Mouse (Mus musculus): Measurements from ENCODE around the gene Pcmt1.

DNA sequence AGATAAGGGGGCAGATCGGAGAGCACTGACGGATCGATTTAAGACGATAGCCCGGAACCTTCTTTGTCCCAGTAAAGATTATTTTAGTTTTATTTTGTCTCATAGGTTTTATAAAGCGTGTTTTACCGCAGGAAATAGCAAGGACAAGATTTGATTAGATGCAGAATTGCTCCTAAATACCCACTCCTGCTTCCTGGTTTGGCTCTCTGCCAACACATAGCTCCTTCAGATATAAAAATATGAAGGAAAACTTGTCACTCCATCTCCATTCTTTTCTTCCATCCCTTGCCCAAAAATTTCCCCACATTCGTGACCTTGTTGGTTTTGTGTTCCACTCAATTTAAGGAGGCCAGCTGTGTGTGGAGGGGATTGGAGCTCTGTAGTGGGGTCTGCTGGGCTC, 90.1 kb downstream of the Pcmt1 start:
- TF ChIP-seq POLR2A (IDR thresholded peaks at IDR 0.05; ENCODE audit: extremely low read depth, insufficient read depth, low read length) (no peak), CTCF (IDR thresholded peaks at IDR 0.05; ENCODE audit: low read depth, low read length) (no peak)

Measured in liver, adult 2 months (tissue).